Mouse (Mus musculus): Measurements from ENCODE around the gene Cyb561d1. TPM values are rescaled to one million over a fixed set of nuclear protein-coding genes. Genes with fewer than 3 reads are reported as not detected.

Gene Cyb561d1
- polyA plus RNA-seq, 1 experiment, result 9.1 TPM

DNA sequence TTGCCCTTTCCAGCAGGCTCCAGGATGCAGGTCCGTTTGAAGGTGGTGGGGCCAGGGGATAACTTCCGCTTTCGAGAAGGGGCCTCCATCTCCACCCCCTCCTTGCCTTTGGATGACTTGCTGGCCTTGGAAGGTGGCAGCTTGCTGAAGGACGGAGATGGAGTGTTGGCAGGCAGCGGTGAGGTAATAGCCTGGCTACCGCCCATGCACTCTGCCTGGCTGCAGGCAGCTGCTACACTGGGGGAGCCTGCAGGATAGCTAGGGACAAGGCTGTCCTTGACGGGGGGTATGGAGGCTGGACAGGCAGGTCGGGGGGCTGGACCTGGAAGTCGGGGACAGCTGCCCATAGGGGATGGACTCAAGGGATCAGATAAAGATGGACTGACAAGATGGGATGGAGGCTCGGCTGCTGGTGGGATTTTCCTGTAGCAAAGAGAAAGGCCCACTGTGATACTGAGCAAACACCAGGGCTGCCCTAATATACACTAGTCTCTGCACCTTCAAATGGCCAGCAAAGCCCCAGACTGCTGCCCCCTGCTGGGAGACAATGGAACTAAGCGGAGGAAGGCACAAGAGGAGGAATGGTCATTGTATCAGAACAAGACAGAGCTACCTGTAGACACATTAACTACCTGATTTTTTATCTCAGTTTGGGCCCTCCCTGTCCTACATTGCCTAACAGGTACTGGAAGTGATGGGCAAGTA is 2.8 kb upstream of the Cyb561d1 start:
- DNase-seq (ENCODE audit: low read depth), result no peak

DNA sequence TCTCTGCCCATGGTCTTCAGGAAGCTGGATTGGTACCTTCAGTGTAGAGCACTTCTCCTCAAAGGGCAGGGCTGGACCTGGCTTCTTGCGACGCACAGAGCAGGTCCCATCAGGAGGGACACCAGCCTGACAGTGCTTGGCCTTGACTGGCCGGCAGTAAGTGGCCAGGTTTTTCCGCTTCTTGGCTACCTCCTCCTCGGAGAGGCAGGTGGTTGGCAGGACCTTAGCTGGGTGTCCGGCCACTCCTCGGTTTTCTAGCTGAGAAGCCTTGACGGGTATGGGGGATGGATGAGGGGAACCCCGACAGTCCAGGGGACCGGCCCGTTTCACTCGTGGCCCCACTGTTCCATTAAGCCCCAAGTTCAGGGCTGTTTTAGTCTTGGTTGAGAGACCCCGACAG is 2.2 kb upstream of the Cyb561d1 start:
- no peak for DNase-seq (ENCODE audit: low read depth)

DNA sequence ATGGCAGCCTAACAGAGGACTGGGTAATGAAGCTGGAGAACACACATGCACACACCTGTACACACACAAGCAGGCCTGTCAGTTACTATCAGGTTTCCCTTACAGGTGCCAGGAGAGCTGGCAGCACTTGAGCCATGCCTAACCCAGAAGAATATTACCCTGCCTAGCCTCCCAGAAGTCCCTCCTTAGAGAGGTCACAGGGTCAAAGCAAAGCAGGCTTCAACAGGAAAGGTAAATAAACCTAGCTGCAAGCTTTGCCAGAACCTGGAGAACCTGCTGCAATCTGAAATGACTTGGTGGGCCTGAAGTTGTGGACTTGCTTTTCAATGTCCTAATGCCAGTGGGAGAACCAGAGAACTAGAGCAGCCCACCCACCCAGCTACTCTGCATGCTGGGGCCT is 1.5 kb upstream of the Cyb561d1 start:
- DNase-seq (ENCODE audit: low read depth), result no peak

DNA sequence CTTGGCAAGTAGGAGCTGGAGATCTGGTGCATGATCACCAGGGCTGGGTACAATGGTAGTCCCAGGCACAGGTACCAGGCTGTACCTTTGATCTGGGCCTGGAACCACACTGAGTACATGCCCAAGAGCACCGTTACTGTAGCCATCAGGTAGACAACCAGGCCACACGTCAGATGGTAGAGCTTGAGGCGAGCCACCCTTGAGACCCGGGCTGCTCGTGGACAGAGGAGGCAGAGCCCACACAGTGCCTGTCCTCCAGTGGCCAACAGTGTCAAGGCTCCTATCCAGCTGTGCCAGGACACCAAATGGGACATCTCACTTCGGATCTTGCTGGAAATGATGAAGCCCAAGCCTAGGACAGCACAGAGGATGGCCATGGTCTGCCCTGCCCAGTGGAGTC is 1.8 kb downstream of the Cyb561d1 start:
- no peak for DNase-seq (ENCODE audit: low read depth)

DNA sequence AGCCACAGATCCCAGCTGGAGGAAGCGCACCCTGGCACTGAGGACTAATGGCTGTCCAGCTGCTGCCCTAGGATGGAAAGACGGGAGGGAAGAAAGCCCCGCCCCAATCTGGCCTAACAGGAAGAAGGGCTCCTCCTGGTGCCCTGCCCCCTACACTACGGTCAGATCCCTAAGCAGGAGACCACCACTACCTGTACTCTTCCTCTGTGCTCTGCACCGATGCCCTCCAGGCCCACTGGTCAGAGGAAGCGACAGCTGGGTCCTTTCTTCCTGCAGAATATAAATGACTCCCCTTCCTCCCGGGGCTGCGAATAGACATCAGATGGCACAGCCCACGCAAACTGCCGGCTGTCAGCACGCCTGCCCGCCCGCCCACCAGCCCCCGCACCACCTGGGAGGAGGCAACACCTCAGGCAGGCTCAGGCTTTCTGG is 3.9 kb downstream of the Cyb561d1 start:
- DNase-seq (ENCODE audit: low read depth), result no peak

DNA sequence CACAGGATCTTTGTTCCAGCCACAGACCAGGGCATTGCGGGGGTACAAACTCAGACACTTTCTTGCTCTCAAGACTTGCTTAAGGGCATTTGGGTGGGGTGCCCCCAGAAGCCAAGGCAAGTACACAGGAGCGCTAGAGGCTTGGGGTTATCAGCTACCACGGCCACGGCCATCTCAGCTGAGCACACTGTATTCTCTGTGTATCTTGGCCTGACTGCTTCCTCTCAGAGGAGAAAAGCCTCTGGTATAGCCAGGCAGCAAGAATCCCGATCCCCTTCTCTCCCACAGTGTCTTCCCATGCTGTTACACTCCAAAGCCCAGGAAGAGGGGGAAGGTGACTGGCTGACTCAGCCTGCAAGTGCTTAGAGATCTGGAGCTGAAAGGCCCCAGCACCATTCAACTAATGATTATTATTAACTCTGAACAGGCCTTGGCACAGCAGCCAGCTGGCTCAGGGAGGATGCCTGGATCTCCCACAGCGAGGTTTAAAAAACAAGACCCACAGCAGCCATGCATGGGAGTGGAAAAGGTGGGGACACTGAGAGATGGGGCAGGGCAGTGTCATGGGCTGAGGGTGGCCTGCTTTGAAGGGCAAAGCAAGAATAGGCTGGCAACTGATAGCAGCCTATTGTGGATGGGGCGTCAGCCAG is 4.9 kb downstream of the Cyb561d1 start:
- no peak for DNase-seq (ENCODE audit: low read depth)

DNA sequence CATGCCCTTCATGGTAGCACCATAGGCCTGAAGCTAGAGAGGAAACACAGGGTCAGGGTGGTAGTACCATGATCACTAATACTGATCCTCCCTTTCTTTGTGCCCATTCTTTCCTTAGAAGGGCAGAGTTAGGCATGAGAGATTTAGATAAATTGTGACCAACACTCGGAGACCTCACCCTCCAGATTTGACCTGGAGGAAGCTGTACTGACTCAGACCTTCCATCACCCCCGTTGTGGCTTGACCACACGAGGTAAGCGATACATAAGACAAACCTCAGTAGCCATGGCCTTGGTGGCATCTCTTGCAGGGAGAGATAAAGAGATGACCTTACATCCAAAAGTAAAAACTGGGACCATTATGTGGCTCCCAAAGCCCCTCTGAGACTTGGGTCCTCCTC is 5.7 kb downstream of the Cyb561d1 start:
- DNase-seq (ENCODE audit: low read depth), result no peak

DNA sequence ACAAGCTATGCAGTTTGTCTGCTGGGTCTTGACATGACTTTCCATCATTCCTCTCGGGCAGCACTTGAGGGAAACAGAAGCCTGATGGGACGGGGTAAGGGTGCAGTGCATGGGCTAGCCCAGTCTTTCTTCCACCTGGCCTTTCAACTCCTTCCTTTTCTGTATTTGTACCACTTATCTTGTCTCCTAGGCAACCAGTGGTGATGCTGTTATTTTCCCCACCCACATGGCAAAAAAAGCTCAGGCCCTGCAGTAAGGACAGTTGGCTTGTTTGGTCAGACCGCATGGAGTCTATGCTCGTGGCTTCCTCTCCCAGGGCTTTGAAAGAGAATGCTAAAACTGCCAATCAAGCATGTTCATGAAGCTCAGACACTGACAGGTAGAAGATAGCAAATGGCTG is 7.3 kb downstream of the Cyb561d1 start:
- no peak for DNase-seq (ENCODE audit: low read depth)

DNA sequence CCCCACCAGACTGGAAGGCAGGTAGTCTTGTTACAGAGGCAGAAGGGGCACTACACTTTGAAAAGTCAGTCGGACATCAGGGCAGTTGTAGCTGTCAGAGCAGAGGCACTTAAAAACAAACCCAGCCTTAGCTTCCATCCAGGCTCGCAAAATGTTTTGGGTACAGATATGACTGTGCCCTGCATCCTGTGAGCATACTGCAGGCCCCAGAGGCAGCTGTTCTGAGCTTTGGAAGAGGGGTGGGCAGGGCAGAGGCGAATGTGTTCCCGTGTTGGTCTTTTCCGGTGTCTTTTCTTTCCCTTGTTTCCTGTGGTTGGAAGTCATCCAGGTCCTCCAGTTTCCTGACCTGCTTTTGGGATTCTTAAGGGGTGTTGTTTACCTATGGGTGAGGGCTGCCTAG is 11.1 kb downstream of the Cyb561d1 start:
- DNase-seq (ENCODE audit: low read depth), result no peak

DNA sequence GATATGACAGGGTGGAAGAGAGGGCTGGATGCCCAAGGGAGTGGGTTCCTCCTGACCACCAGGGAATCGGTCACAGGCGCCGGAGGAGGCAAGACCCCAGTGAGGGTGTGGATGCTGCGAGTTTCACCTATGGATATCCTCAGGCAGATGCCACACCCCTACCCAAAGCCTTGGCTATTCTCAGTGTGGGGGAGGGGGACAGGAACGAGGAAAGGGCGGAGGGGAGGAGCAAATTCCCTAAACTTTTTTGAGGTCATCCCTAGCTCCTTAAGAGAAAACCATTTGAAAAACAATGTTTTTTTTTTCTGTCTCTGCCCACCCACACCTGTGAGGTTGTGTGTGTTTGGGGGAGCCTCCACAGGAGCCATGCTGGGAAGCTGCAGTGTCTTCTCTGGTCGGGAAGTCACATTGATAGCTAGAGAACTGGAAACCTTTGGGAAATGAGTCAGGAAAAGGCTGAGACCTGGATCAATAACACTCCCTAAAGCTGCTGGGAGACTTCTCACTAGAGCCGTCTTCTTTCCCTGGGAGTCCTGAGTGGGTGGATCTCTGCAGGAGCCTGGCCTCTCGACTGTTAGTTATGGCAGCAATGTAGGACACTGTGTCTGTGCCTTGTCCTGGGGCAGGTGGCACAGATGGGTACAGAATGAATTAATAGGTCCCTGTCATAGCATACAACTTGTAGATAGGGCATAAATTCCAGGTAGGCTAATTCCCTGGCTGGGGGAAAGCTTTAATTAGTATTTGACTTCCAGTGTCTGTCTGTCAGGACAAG is 12.1 kb downstream of the Cyb561d1 start:
- no peak for DNase-seq (ENCODE audit: low read depth)

DNA sequence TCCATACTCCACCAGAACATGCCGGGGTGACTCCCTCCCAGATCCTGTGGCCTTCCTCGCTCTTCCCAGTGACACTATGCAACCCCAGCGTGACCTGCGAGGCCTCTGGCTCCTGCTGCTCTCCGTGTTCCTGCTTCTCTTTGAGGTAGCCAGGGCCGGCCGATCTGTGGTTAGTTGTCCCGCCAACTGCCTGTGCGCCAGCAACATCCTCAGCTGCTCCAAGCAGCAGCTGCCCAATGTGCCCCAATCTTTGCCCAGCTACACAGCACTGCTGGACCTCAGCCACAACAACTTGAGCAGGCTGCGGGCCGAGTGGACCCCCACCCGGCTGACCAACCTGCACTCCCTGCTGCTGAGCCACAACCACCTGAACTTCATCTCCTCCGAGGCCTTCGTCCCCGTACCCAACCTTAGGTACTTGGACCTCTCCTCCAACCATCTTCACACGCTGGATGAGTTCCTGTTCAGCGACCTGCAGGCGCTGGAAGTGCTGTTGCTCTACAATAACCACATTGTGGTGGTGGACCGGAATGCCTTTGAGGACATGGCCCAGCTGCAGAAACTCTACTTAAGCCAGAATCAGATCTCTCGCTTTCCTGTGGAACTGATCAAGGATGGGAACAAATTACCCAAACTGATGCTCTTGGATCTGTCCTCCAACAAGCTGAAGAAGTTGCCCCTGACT is 13.8 kb downstream of the Cyb561d1 start:
- no peak for DNase-seq (ENCODE audit: low read depth)

DNA sequence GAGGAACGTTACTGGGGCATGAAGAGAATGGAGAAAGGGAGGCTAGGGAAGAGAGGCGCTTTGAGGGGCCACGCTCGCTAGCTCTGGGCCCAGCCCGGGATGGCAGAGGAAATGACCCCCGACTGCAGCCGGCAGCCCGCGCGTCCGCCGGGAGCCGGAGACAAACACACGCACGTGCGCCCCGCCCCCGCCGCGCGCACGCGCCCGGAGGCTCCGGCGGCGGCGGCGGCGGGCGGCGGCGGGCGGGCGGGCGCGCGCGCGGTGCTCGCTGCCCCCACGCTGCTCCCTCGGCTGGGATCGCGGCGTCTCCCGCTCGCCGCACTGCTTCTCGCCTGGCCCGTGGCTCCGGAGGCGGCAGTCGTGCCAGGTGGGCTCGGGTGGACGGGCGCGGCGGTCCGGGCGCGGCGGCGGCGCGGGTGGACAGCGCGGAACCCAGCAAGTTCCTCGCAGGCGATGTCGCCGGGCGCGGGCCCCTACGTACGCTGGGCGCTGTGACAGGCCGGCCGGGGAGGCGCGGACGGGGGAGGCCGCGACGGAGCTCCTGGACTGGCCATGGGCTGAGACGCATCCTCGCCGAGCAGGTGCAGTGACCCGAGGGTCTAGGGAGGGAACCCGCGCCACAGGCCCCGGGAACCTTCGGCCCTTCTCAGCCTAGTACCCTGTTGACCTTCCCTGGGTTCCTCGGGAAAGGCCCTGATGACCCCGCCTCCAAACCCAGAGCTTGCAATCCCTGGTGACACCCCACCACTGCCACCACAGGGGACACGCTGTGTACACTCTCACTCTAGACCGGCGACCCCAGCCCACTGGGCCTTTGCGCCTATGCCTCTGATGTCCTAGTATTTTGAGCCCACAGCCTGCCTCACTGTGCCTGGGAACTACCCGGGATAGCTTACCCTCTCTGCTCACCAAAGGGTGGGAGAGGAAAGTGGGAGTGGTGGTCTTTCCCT is 14.6 kb downstream of the Cyb561d1 start, which contains the start of gene Amigo1:
Amigo1 (plus strand) TSS at position 238 of the 950 bp plus-strand sequence.
- DNase-seq (ENCODE audit: low read depth), result no peak

DNA sequence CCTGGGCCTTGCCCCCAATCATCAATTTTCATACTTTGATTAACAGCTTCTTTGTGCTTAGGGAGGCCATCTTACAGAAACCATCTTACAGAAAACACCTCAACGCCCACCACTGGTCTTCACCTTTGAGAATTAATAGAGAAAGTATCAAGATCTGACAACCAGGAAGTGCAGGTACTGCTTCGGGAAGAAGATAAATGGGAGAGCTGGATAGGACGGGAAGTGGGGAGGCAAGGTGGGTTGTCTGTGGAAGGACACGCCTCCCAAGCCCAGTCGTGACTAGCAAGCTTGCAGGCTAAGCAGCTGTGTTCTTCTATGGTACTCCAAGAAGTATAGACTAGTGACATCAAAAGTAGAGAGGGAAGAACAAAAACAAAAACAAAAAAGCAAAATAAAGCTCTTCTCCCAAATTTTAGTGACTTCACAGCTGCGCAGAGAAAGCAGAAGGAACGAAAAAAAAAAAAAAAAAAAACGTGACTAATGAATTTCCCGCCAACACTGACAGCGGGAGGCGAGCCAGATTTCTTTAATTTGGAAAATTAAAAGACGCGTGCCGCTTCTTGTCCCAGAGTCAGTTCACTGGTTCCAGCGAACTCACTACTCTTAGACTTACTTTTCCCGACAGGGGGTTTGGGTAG is 15.4 kb downstream of the Cyb561d1 start:
- DNase-seq (ENCODE audit: low read depth), result no peak

DNA sequence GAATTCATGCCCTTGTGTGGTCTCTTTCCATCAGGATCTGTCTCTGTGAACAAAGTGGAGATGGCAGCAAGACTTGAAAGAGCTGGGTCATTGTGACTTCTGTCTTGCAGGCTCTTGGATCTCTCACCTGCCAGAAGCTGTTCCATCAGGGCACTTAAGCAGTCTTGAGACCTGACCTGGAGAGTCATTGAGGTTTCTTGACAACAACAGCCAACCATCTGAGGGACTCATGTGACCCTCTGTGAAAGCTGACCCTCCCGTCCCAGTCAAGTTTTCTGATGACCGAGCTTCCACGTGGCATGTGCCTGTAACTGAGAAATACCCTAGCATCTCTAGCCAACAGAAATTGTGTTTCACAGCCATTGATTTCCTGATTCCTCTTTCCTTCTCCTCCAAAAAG is 16.3 kb downstream of the Cyb561d1 start:
- no peak for DNase-seq (ENCODE audit: low read depth)

DNA sequence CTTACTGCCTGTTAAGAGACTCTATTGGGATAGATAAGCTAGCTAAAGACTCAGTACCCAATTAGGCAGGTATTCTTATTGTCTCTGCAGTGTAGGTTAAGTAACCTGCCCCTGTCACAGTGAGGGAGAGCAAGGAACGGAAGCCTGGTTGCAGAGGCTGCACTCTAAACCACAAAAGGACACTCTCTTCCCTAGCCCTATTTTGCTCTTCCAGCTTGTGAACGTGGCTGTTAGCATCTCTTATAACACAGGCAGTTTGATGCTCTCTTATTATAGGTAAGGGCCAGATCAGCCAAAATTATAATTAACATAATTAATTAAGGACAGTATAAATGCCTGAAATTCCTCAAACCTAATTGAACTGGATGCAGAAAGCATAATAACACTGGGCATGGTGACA is 20.5 kb downstream of the Cyb561d1 start:
- no peak for DNase-seq (ENCODE audit: low read depth)

DNA sequence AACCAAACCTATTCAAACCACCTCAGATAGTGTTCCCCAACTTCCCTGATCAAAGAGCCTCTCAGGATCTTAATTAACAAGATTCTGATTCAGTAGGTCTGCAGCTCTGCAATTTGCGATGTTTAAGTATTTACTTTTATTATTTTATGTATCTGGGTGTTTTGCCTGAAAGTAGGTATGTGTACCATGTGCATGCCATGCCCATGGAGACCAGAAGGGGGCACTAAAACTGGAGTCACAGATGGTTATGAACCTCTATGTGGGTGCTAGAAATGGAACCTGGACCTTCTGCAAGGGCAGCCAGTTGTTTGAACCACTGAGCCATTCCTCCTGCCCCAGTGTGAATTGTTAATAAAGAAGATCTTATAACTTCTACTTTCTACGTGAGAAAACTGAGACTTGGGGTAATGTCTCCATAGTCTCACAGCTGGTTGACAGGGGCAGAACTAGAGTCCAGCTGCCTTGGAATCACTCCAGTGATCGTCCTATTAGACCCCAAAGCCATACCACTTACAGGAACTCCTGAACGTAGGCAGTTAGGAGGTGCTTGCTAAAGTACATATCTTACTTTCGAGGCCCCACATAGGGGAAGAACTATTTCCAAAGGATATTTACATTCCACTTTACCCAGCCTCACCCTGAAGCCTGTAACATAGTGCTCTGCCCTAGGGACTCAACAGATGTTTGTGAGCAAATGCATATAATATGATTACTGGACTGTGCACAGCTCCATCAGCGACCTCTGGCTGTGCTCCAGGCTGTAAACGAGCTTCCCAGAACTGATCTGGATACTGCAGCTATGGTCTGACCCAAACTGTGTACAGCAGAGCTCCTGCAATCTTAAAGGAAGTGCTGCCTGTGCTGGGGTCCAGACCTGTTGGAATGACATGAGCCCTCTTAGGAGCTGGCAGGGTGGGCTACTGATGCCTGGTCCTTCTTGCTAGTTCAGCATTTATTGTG is 22.0 kb downstream of the Cyb561d1 start:
- no peak for DNase-seq (ENCODE audit: low read depth)

DNA sequence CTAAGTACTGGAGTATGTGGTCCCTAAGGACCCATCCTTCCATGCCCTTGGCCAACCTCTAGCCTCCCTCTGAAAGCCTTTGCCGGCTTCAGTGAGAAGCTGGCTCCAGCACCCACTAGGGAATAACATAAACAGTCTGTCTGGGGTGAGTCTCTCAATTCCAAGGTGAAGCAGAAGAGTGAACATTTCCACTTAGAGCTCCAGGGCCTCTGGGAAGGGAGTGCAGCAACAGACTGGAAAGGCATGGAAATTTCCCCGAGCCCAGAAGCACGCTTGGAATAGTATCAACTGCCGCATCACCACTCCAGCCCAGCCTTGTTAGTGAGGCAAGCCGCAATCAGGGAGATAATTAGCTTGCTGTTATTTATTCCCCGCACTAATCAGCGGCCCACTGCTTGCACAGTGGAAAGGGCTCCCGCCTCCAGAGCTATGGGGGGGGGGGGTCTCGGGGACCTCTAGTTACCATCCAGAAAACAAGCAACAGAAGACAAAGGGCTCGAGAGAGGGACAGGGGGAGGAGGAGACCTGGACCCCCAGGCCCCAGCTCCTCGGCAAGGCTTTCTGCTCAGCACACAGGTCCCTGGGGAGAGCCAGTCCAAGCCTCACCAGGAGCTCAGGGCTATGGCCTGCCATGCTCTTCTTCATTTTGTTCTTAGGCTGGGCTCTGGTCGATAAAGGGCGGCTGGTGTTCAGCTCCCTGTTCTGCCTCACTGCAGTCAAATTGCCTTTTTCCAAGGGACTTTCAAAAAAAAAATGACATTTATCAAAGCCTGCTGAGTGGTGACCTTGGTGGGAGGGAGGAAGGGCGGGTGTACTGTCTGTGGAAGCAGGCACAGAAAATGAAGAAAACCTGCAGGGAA is 26.1 kb downstream of the Cyb561d1 start:
- DNase-seq (ENCODE audit: low read depth), result no peak

DNA sequence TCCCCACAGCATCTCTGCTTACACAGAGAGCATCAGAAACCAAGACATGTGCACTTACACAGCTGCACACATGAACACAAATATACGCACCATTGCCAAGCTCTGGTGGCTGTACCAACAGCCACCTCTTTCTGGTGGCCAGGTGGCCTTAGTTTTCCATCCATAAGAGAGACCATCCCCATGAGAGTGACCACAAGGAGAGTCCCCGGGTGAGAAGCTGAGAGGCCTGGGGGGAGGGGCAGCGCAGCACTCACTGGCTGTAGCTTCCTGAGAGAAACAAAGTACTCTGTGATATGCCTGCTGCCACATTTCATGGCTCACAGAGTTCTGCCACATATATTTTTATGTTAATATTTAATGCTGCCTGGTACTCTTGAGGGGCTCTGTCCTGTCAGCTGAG is 31.8 kb downstream of the Cyb561d1 start:
- DNase-seq (ENCODE audit: low read depth), result no peak
